Mouse (Mus musculus) neural tube, postnatal 0 days (tissue): ENCODE data around the gene Zfp607b. TPM values are rescaled to one million over a fixed set of nuclear protein-coding genes. Genes with fewer than 3 reads are reported as not detected.

Experiments used
- polyA plus RNA-seq: library from polyadenylated mRNA; unstranded; fragments of >200 nt; fragmentation: Nextera tagmentation; extraction: Ambion mirVana; gene quantifications from 2 replicates; pipeline ENCODE4 v1.2.1, GENCODE M21; 2015

Gene Zfp607b
- polyA plus RNA-seq, result 9.3 and 9.7 TPM in 2 replicates

DNA sequence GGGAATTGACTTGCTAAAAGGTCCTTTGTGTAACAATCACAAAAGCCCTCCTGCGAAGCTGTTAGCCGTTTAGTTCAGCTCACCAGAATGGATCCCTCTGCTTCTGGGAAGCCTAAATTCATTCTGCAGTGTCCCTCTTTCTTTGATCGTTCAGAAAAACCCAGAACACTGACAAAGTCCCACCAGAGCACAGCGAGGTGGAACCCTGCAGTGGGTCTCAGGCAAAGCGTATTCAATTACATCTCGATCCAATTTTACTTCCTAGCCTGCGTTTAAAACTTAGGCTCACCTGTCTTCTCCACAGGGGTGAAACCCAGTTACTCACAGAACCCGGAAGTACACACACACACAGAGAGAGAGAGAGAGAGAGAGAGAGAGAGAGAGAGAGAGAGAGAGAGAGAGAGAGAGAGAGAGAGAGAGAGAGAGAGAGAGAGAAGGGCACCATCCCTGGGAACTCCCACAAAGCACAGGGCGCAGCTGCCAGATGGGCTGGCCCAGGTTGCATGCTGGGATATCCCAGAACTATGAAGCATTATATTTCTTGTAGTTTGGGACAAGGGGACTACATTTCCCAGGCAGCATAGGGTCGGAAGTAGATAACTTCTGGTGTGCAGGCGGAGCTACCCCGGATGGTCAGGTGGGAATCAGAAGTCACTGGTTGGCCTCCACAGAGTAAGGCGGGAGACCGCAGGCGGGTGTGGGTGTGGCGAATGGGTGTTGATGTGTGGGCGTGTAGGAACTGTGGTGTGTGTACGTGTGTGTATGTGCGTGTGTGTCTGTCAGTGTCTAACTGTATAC is at the start of gene Zfp607b:
Gene Zfp607b (plus strand): TSS at position 526 of the 798 bp plus-strand sequence.

GRCm38 (mm10) chr7:27653681-27654437 is 35.3 kb upstream of the Zfp607b start, which contains the start of gene Ttc9b:
Gene Ttc9b (plus strand): TSS chr7:27653915.

DNA sequence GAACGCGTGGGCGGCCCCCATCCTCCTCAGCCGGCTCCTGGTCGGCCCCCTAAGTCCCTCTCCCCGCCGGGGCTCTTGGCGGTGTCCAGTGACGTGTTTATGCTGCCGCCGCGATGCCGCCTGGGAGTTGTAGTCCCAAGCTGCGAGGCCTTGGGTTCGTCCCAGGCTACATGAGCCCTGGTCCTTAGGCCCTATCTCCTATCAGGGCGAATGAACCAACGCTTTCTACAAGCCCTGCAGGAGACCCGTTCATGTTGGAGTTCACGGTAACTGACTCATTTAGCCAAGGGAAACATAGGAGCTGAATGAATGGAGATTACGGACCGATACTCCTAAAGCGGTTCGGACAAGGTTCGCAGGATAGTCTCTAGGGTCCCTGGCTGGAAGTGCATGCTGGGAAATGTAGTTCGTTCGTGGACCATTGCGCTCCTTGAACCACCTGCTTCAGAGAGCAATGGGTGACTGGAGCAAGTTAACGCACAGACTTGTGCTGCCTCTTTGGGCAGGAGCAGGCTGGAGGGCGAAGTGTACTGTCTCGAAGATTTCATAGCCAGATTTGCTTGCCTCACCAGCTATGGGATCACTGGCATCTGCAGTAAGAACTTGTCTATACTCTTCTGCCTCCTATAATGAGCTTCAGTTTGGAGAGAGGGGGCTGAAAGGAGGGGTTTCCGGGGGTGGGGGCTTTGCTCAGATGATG is 14.5 kb upstream of the Zfp607b start, which contains the start of gene Map3k10:
Gene Map3k10 (minus strand): TSS at position 77 of the 700 bp plus-strand sequence.

GRCm38 (mm10) chr7:27731281-27731883 is 42.2 kb downstream of the Zfp607b start, which contains the start of gene Zfp60:
Gene Zfp60 (plus strand): TSS chr7:27731389.

Other genes with a start within 250 kb of the Zfp607b start
- 4.6 and 4.8 TPM in 2 replicates for gene Sptbn4, start 241.7 kb upstream of the Zfp607b start, polyA plus RNA-seq
- 25.8 TPM in 2 replicates for gene Blvrb, start 241.4 kb upstream of the Zfp607b start, polyA plus RNA-seq
- gene Sertad3, start 215.6 kb upstream of the Zfp607b start, polyA plus RNA-seq, result 7.0 and 7.1 TPM in 2 replicates
- gene Sertad1, start 202.4 kb upstream of the Zfp607b start, polyA plus RNA-seq, result 13.0 and 13.5 TPM in 2 replicates
- 11.1 and 14.5 TPM in 2 replicates for gene Prx, start 190.0 kb upstream of the Zfp607b start, polyA plus RNA-seq
- 3.5 and 3.6 TPM in 2 replicates for gene Hipk4, start 166.1 kb upstream of the Zfp607b start, polyA plus RNA-seq
- 287 and 317 TPM in 2 replicates for gene Pld3, start 136.1 kb upstream of the Zfp607b start, polyA plus RNA-seq
- gene 2310022A10Rik, start 136.1 kb upstream of the Zfp607b start, polyA plus RNA-seq, result 27.1 and 27.5 TPM in 2 replicates
- gene Akt2, start 97.8 kb upstream of the Zfp607b start, polyA plus RNA-seq, result 46.8 and 47.0 TPM in 2 replicates
- 171 and 182 TPM in 2 replicates for gene Ttc9b, start 35.4 kb upstream of the Zfp607b start, polyA plus RNA-seq
- gene Map3k10, start 14.7 kb upstream of the Zfp607b start, polyA plus RNA-seq, result 27.5 and 30.3 TPM in 2 replicates
- gene Zfp60, start 42.0 kb downstream of the Zfp607b start, polyA plus RNA-seq, result 44.0 and 44.3 TPM in 2 replicates
- gene Zfp626, start 117.9 kb downstream of the Zfp607b start, polyA plus RNA-seq, result 1.5 and 1.7 TPM in 2 replicates
- gene Zfp59, start 149.3 kb downstream of the Zfp607b start, polyA plus RNA-seq, result 5.8 and 6.1 TPM in 2 replicates
- gene Zfp607a, start 168.2 kb downstream of the Zfp607b start, polyA plus RNA-seq, result 0.79 and 0.95 TPM in 2 replicates
- 6.3 and 7.6 TPM in 2 replicates for gene Zfp974, start 240.1 kb downstream of the Zfp607b start, polyA plus RNA-seq